Mouse (Mus musculus) G1E (cell line): Measurements from ENCODE around the gene Slain2. TPM values are rescaled to one million over a fixed set of nuclear protein-coding genes. Genes with fewer than 3 reads are reported as not detected.
"Not testable (repeated sequence)": the region's sequence is repeated elsewhere in the genome, so short reads cannot be mapped to it uniquely, and the experiment has no call there.

ENCODE experiments used
- ATAC-seq: 2 replicates; pipeline ENCODE4 v1.8.0; 2016; ENCODE audit warnings: mild to moderate bottlenecking; ENCODE audit not compliant: insufficient number of reproducible peaks, poor library complexity, low FRiP score, severe bottlenecking; ENCODE audit errors: extremely low read depth
- DNase-seq: peaks from one replicate; pipeline ENCODE4 v3.0.0; 2012; ENCODE audit warnings: low spot score
- H3K27me3 ChIP-seq: 2 replicates; pipeline ENCODE4 v1.6.1; 2012; ENCODE audit warnings: mild to moderate bottlenecking, low read length, inconsistent platforms; ENCODE audit not compliant: insufficient read depth
- H3K36me3 ChIP-seq: replicated peaks from 2 replicates; pipeline ENCODE3; 2012; ENCODE audit warnings: mild to moderate bottlenecking, inconsistent platforms
- H3K4me1 ChIP-seq: 2 replicates; pipeline ENCODE4 v1.6.1; 2012; ENCODE audit warnings: low read depth, low read length, inconsistent platforms, mixed read lengths; ENCODE audit not compliant: insufficient read depth
- H3K4me3 ChIP-seq: 2 replicates; pipeline ENCODE4 v1.5.1; 2012; ENCODE audit warnings: low read depth, mild to moderate bottlenecking, inconsistent platforms, low read length, moderate library complexity, mixed read lengths
- H3K9me3 ChIP-seq: replicated peaks from 2 replicates; pipeline ENCODE4 v1.6.1; 2012; ENCODE audit warnings: inconsistent platforms
- CTCF ChIP-seq: IDR thresholded peaks from 2 replicates; pipeline ENCODE4 v1.5.1; 2012; ENCODE audit warnings: low read depth, low read length, inconsistent platforms, mixed read lengths
- GATA1 ChIP-seq: IDR thresholded peaks from 2 replicates; pipeline ENCODE4 v1.6.1; 2012; ENCODE audit warnings: borderline replicate concordance, low read length, inconsistent platforms, mixed read lengths
- GATA2 ChIP-seq: IDR thresholded peaks from 2 replicates; pipeline ENCODE4 v1.6.1; 2012; ENCODE audit warnings: low read depth, low read length, inconsistent platforms, borderline replicate concordance
- POLR2AphosphoS5 ChIP-seq: IDR thresholded peaks from 2 replicates; pipeline ENCODE4 v1.6.1; 2012; ENCODE audit warnings: low read depth, low read length, inconsistent platforms; ENCODE audit not compliant: insufficient replicate concordance
- TAL1 ChIP-seq: conservative IDR thresholded peaks from 2 replicates; pipeline ENCODE4 v1.6.1; 2012; ENCODE audit warnings: low read depth, low read length, inconsistent platforms, mixed read lengths
- polyA plus RNA-seq: library from polyadenylated mRNA; stranded (reverse); fragments of >175 nt; gene quantifications from 2 replicates; pipeline ENCODE4 v1.2.3, GENCODE M21; 2012
- total RNA-seq, 2 experiments: library from RNA; stranded (forward) in 1 of 2; stranded (reverse) in 1 of 2; fragments of 200-1000 nt in 1 of 2; fragments of >200 nt in 1 of 2; fragmentation: Nextera tagmentation in 1 of 2; gene quantifications; 2 replicates each; pipeline ENCODE4 v1.2.3; 2014 to 2017

The Slain2 gene
- total and polyA plus RNA-seq, 3 experiments = 7.7 to 42.4 (median 26.2) TPM

DNA sequence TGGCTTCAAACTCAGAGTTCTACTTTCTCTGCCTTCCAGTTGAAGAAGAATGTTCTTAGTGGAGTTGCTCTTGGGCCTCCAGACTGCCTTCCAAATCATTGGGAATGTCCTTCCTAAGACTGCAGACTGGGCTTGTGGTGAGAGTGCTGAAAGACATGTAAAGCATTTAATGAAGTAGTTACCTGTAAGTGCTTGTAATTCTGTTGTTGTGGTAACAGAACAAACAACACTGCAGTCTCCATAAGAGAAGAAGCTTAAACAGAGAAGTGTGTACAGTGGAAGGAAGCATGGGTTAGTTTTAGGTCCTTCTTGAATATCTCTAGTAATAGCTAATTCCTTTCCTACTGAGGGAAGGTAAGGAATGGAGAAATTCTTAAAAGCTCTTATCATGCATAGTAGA, 13.0 kb downstream of the Slain2 start:
- Histone ChIP-seq H3K9me3 (no peaks in the 10 kb centered on the region), H3K4me1 (peaks cover 8% of the 10 kb centered on the region), H3K4me3 (no peak overlapping the region), H3K36me3 (peaks cover 20% of the 10 kb centered on the region), H3K27me3 (no peaks in the 10 kb centered on the region)
- DNase-seq = no peak
- no peak for TF ChIP-seq GATA2
- TF ChIP-seq POLR2AphosphoS5 = no peak
- TF ChIP-seq GATA1 = no peak
- TF ChIP-seq CTCF = no peak
- no peak for TF ChIP-seq TAL1
- ATAC-seq = no peak

DNA sequence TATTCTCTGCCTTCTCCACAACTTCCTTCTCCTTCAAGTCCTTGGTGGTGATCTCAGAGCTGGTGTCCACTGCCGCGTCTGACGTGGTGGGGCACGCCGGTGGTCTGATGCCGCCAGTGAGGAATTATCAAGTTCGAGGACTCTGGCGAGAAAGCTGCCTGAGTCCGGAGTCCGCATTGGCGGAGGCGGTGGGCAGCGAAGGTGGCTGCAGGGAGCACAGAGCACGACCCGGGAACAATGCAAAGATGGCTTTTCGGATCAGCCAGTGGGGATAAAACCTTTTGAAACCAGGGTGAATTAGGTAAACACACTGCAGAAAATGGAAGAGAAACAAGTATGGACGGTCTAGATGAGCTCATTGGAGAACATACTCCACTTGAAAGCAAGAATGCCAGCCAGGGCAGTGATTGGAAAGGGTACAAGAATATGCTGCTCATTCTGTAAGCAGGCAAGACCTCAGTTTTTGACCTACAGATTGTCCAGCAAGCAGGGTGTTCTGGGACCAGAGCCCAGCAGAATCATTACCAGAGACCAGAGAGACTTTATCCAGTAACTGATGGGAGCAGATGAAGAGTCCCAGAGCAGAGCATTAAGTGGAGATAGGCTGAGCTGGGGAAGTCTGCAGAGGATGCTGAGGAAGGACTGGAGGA, 19.0 kb downstream of the Slain2 start:
- DNase-seq (no peak), ATAC-seq (no peak)
- Histone ChIP-seq H3K27me3 (no peaks in the 10 kb centered on the region), H3K9me3 (no peaks in the 10 kb centered on the region), H3K36me3 (peaks cover 25% of the 10 kb centered on the region), H3K4me3 (no peak overlapping the region), H3K4me1 (peaks cover 4% of the 10 kb centered on the region)
- TF ChIP-seq CTCF (no peak), POLR2AphosphoS5 (no peak), TAL1 (no peak), GATA1 (no peak), GATA2 (no peak)

DNA sequence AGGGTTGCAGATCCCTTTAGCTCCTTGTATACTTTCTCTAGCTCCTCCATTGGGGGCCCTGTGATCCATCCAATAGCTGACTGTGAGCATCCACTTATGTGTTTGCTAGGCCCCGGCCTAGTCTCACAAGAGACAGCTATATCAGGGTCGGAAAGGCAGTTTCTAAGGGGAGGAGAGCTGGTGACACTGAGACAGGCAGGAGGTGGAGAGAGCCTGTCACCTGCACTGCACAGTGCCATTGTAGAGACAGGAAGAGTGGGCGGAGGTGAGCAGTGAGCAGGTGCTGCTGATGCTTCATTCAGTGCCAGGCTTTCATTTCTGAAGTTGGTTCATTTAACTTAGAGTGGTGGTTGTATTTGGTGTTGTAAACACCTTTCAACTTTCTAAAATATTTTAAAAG, 24.3 kb downstream of the Slain2 start:
- not testable (repeated sequence) for H3K4me1 ChIP-seq, H3K27me3 ChIP-seq, DNase-seq, H3K9me3 ChIP-seq, ATAC-seq, H3K4me3 ChIP-seq
- H3K36me3 ChIP-seq = peaks cover 16% of the 10 kb centered on the region

DNA sequence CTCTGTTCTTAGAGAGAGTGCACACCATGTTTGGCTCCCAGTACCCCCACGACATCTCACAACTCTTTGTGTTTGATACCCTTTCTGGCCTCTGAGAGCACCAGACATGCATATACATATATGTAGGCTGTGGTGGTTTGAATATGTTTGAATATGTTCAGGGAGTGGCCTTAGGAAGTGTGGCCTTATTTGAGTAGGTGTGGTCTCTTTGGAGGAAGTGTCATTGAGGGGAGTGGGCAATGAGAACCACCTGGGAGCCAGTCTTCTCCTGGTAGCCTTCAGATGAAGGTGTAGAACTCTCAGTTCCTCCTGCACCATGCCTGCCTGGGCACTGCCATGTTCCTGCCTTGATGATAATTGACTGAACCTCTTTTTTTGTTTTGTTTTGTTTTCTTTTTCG, 25.2 kb downstream of the Slain2 start:
- no peak overlapping the region for H3K4me3 ChIP-seq
- H3K27me3 ChIP-seq = no peaks in the 10 kb centered on the region
- ATAC-seq (no peak), DNase-seq (no peak)
- peaks cover 5% of the 10 kb centered on the region for H3K4me1 ChIP-seq
- H3K9me3 ChIP-seq = no peaks in the 10 kb centered on the region
- peaks cover 17% of the 10 kb centered on the region for H3K36me3 ChIP-seq
- TF ChIP-seq POLR2AphosphoS5 = no peak
- TF ChIP-seq CTCF = no peak
- no peak for TF ChIP-seq GATA1
- TF ChIP-seq TAL1 = no peak
- TF ChIP-seq GATA2 = no peak

DNA sequence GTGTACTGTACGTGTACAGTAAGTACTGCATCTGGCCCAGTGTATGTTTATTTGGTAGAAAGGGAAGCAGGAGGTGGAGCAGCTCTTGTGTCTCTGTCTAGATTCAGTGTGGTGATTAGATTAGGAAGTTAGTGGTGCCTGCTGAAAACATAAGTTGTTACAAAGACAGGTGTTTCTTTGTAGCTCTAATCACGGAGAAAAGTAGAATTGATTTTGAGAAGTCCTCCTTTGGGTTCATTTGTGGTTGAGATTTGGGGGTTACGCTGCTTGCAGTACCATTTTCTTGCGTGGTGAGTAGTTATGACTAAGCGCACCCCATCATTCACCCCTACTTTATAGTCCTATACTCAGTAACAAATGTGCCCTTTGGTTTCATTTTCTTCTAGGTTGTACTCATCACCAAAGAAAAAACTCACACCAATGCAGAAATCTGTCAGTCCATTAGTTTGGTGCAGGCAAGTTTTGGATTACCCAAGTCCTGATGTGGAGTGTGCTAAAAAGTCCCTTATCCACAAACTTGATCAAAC, 26.9 kb downstream of the Slain2 start:
- H3K4me1 ChIP-seq = peaks cover 5% of the 10 kb centered on the region
- H3K4me3 ChIP-seq = no peak overlapping the region
- H3K9me3 ChIP-seq = no peaks in the 10 kb centered on the region
- no peaks in the 10 kb centered on the region for H3K27me3 ChIP-seq
- ATAC-seq (no peak), DNase-seq (no peak)
- TF ChIP-seq CTCF (no peak), GATA1 (no peak), POLR2AphosphoS5 (no peak), GATA2 (no peak), TAL1 (no peak)
- H3K36me3 ChIP-seq = peaks cover 23% of the 10 kb centered on the region

DNA sequence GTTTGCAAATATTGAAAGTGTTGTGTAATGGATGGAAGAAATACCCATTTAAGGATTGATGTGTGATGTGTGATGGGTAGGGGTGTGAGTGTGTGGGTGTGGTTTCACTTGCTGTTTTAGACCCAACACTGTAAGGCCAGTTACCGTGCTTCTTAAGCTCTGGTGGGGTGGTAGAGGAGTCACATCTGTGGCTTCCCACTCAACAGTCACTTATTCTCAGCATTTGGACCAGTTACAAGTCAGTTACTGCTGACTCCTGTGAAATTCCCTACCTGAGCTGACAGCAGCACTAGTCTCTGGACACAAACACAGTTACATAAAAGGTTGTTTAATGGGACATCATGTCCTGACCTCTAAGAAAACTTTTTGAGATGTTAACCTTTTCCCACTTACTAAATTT, 34.0 kb downstream of the Slain2 start:
- H3K36me3 ChIP-seq = peaks cover 44% of the 10 kb centered on the region
- no peak for TF ChIP-seq GATA1
- no peak for DNase-seq
- no peak for ATAC-seq
- H3K4me3 ChIP-seq = no peak overlapping the region
- no peaks in the 10 kb centered on the region for H3K9me3 ChIP-seq
- no peaks in the 10 kb centered on the region for H3K27me3 ChIP-seq
- H3K4me1 ChIP-seq = no peaks in the 10 kb centered on the region

DNA sequence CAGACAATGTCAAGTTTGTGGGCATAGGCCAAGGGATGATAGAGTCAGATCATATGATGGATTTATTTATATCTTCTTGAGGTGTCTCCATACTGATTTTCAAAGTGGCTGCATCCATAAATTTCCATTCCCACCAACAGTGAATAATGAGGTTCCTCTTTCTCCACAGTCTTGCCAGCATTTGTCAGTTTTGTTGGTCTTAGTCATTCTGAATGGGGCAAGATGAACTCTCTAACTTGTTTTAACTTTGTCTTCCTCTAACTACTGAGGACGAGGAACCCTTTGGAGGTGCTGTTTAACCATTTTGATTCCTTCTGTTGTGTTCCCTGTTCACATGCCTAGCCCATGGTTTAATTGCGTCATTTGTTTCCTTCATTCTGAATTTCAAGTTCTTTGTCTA, 36.1 kb downstream of the Slain2 start:
- TF ChIP-seq CTCF (no peak), GATA1 (no peak), GATA2 (no peak), TAL1 (no peak), POLR2AphosphoS5 (no peak)
- no peak for DNase-seq

More for the DNA sequence above, 36.1 kb downstream of the Slain2 start:
- no peak overlapping the region for H3K4me3 ChIP-seq
- H3K9me3 ChIP-seq = no peaks in the 10 kb centered on the region
- peaks cover 39% of the 10 kb centered on the region for H3K36me3 ChIP-seq
- no peaks in the 10 kb centered on the region for H3K4me1 ChIP-seq
- H3K27me3 ChIP-seq = no peaks in the 10 kb centered on the region
- no peak for ATAC-seq
